Mouse (Mus musculus): ENCODE measurements at regions not wholly inside any gene's neighbourhood (a gene's known extent, or its start where the extent isn't known, plus 50 kb on each side); places are given as distances from the start of the nearest gene placed in this dataset.

DNA sequence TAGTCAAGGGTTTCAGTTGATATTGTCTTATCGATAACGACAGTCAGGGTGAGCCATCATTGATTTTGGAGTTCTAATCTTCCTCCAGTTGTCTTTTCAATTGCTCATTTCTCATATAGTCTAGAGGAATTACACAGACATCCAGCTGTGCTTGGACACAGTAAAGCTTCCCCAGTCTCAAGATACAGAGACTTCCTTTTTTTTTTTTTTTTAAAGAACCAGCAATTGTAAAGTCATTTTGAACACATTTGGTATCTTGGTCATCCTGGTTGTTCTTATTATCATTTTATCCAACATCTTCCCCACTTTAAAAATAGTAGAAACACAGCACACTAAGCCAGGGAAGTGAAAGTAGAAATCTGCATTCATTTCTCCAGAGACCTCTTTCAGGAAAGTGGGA is 51.4 kb upstream of the Rgmb start:
- H3K4me1 ChIP-seq (ENCODE audit: control insufficient read depth, insufficient read depth, low read length) = peaks cover 5% of the 10 kb centered on the region; the same call in 1 of the 2 replicates
- no peaks in the 10 kb centered on the region for H3K27me3 ChIP-seq (ENCODE audit: control insufficient read depth, insufficient read depth, low read length)
- no peak for TF ChIP-seq POLR2A (IDR thresholded peaks at IDR 0.05; ENCODE audit: borderline replicate concordance, extremely low read depth, insufficient read depth, insufficient read length)
- no peaks in the 10 kb centered on the region for H3K36me3 ChIP-seq (ENCODE audit: control insufficient read depth, insufficient read depth, low read length)
- H3K27ac ChIP-seq (replicated peaks; ENCODE audit: low read depth, low read length) = no peak overlapping the region
- no peaks in the 10 kb centered on the region for H3K9me3 ChIP-seq (ENCODE audit: control insufficient read depth, low read length)
- H3K4me3 ChIP-seq (replicated peaks; ENCODE audit: low read length) = no peak overlapping the region
- no peak overlapping the region for H3K9ac ChIP-seq (ENCODE audit: low read depth, low read length, severe bottlenecking)
- no peak overlapping the region for H3K4me2 ChIP-seq (replicated peaks; ENCODE audit: low read depth, low read length, severe bottlenecking)
- ATAC-seq (ENCODE audit: low FRiP score, low read depth) = no peak
- no peak for DNase-seq (ENCODE audit: low spot score)
- WGBS = 87% methylated on average over 2 of the region's 2 CpGs

All from limb, embryonic 14.5 days (tissue).